Mouse (Mus musculus): Measurements from ENCODE around the gene U90926. TPM values are rescaled to one million over a fixed set of nuclear protein-coding genes. Genes with fewer than 3 reads are reported as not detected.

Gene U90926
- total RNA-seq (2023), result not detected

DNA sequence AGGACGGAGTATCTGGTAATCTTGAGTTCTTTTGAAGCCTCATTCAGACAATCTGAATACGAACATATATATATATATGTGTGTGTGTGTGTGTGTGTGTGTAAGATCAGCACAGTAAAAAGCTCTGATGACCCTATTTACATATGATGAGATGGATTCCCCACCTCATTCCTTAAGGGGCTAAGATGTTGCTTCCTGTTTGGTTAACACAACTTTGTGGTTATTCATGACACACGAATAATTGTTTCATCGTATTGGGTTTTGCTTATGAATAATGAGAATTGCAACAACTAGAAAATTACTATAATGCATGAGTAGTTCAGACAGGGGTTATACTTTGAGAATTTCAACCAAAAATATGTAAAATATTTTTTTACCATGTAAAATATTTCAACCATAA lies at the start of gene U90926:
Gene U90926 (minus strand): TSS at position 101 of the 400 bp plus-strand sequence.

DNA sequence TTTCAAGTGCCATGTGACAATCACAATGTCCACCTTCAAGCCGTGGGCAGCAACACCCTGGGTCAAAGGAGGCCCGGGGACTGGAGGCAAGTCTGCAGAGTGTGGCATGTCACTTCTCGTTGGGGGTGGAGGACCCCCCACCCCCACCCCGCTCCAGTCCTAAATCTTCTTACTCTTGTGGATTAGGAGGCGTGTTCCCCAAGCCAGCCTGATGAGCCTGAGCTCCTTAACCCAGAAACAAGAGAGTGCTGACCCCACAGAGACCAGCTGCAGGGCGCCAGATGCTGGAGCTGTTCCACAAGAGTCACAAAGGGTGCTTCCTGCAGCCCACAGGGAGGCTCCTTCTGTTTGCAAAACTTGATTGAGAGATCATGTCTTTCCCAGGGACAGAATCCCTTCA lies 41.0 kb upstream of the U90926 start, which contains the start of gene Ppef2:
Gene Ppef2 (minus strand): TSS at position 61 of the 400 bp plus-strand sequence.

Other genes with a start within 250 kb of the U90926 start
- 0.83 TPM for gene Odaph, start 227.9 kb downstream of the U90926 start, total RNA-seq (2023)
- gene Cdkl2, start 171.5 kb downstream of the U90926 start, total RNA-seq (2023), result 2.5 TPM
- gene G3bp2, start 131.7 kb downstream of the U90926 start, total RNA-seq (2023), result 129 TPM
- 57.0 TPM for gene Uso1, start 77.5 kb downstream of the U90926 start, total RNA-seq (2023)
- 0.65 TPM for gene Ppef2, start 40.9 kb upstream of the U90926 start, total RNA-seq (2023)
- gene Naaa, start 62.8 kb upstream of the U90926 start, total RNA-seq (2023), result 8.0 TPM
- 64.2 TPM for gene Sdad1, start 95.1 kb upstream of the U90926 start, total RNA-seq (2023)
- gene Cxcl9, start 112.7 kb upstream of the U90926 start, total RNA-seq (2023), result not detected
- gene Art3, start 116.4 kb upstream of the U90926 start, total RNA-seq (2023), result 0.89 TPM
- gene Cxcl10, start 133.5 kb upstream of the U90926 start, total RNA-seq (2023), result 1.6 TPM
- 53.3 TPM for gene Nup54, start 219.8 kb upstream of the U90926 start, total RNA-seq (2023)